Mouse (Mus musculus): ENCODE data around the gene Strn4.

GRCm38 (mm10) chr7:16842645-16843063 is 27.0 kb downstream of the Strn4 start, which contains the start of gene Prkd2:
- TF ChIP-seq EP300 (IDR thresholded peaks at IDR 0.05; ENCODE audit: low read depth) (no peak), CTCF (IDR thresholded peaks at IDR 0.05; ENCODE audit: low read depth) (no peak)

All from liver, postnatal 0 days (tissue).